Mouse (Mus musculus) lung, postnatal 14 days (tissue): ENCODE results near the gene Snx7.

Experiments
- DNase-seq: peaks from one replicate; pipeline ENCODE4 v3.0.0; 2021

Snx7 gene

DNA sequence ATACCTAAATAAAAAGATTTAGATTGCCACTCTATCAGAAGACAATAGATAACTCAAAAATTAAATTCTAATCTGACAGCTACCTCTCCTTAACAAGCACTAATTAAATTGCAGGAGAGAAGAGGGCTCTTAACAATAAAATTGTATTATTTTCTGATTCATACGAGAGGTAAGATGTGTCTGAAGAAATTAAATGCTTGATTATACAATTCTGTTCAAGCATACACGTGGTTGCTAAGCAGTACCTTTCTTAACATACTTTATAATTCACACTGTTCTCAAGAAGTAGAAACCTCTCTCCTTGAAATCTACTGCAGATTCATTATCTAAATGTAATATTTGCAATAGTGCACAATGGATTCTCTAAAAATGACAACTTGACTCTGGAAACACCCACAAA, 54.5 kb downstream of the Snx7 start:
- no peak for DNase-seq

DNA sequence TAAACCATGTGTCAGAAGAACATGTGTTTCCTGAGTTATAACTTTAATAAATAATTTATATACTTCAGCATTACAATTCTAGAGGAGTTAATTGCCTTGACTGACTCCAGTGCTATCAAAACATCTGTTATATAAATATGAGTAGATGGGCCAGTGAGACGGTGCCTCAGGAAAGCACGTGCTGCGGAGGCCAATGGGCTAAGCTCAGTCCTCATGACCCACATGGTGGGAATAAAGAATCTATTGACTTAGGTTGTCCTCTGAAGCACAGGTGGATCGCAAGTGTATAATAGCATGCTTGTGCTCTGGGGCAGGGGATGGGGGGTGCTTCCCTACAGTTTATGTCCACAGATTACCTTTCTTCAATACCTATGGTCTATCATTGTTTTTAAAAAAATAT, 56.6 kb downstream of the Snx7 start:
- no peak for DNase-seq

DNA sequence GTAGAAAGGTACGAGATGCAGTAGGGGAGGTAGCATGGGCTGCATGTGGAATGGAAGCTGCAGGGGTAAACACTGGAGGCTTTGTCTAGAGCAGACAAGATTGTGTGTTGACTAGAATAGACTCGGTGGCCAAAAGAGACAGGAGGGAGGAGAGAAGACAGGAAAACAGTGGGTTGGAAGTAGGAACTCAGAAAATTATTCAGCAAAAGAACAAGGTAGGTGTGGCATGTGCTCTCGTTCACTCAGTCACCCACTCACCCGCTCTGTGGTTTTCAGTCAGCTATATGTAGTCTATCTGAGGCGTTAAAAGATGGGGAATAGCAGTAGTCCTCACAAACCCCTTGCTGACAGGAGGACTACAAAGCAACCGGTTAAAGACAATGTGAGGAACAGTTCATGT, 63.0 kb downstream of the Snx7 start:
- DNase-seq, result no peak

DNA sequence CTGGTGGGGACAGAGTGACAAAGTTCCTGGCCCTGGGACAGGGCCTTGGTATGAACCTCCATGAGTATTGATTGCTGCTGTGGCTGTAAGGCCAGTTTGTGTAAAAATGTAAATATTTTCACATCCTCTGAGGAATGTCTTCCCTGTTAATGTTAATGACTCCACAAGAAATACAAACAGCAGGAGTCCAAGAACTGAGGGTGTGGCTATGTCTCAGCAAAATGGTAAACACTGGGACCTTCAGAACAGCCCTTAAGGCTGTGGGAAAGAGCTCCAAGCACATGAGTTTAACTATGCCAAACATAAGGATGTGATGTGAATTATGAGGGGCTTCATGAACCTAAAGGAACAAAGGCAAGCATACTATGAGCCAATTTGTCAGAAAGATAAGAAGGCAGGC, 74.2 kb downstream of the Snx7 start:
- DNase-seq, result no peak

DNA sequence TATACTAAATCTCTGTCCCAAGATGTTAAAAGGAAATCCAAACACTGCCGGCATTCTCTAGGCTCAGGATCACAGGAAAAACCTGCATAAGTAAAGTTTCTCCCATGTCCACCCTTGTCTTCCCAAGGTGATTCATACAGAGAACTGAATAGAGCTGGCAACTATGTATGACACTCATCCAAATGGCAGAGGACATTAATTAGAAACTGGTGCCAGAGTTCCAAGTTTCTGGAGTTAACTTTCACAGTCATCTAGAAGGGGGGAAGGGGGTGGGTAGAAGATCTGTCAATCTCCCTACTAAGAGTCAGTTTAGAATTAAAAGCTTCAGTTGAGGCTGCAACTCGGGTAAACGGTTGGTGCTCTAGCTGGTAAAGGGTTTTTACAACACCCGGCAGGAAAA, 76.8 kb downstream of the Snx7 start:
- no peak for DNase-seq

DNA sequence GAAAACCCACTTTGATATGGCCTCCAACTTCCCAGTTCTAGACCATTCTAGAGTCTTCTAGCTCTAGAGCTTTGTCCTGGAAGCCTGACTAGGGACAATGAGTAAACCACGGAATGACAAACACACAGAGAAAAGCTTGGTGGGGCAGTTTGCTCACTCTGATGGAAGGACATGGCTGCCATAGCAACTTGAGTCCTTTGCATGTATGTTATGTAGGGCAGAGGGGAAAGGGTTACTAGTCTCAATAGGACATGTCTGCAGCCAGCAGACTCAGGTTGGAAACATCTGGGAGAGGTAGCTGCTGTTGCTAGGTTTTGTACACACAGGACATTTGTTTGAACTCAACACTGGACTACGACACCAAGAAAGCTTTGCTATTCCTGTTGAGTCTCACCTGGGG, 77.5 kb downstream of the Snx7 start:
- DNase-seq, result no peak

DNA sequence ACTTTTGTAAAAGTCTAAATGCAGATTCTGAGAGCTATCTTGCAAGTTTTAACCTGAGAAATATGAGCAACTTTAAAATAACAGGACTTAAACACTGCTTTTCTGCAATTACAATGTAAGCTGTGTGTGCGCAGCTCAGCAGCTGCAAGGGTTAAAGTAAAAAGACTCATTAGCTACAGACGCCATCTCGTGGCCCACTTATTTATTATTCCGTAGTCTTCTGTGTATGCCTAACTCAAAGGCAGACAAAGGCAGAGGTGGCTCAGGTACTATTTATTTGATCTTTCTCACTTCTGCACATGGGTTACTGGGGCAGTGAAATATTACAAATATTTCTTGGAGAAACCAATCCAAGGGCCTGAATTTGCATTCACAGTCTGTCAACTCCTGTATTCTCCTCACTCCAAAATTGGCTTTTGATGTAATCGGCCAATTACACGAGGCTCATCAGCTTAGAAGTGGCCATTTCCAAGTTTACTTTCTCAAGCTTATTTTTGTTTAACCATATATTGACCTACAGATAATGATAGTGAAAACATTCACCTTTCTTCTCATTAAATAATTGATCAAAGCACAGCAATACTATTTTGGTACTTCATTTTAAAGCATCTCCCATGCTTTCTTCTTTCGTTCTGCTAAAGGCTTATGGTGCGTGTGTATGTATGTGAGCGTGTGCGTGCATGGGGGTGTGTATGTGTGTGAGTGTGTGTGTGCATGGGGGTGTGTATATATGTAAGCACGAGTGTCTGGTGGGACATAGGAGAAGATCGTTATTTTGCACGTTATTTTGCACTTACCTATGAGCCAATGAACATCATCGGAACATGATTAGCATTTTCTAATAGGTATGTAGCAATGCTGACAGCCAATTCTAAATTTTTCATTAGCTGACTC, 79.7 kb downstream of the Snx7 start:
- peak; percentile 4 for DNase-seq

DNA sequence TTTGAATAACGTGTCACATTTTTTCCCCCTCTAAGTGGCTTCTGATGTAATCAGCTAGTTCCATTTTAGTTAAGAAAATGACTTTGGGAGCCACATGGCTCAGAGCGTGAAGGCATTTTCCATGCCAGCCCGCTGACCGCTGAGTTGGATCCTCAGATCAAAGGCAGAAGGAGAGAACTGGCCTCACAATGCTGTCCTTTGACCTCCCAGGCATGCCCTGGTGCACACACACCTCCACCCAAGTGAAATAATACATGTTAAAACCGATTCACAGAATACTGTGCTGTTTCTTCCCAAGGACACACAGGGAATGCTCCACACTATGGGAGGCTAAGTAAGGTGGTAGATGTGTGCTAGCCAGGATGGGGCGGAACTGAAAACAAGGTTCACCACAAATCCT, 81.5 kb downstream of the Snx7 start:
- DNase-seq, result no peak

DNA sequence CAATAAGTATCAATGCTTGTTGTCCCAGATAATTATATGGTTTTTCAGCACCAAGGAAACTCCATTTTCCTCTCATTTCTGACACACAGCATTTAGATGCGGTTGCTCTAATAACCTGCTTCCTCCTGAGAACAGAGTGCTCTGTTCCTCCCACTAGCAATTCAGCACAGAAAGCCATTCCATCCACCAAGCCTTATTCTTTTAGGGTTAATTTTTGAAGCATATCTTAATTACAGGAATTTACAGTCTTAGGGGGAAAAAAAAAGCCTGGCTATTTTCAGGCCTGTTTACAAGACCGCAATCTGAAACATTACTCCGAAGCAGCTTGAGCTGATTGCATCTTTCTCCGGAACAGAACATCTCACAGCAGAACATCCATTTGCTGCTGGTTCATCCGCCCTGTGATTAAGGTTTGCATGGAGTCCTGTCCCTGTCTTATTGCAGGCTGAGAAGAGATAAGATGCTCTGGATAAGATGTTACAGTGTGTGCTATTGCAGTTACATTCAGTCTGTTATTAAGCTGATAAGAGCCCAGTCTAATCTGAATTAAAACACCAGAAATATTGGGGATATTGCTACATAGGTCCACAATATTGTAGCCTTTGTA, 116.5 kb downstream of the Snx7 start:
- no peak for DNase-seq

DNA sequence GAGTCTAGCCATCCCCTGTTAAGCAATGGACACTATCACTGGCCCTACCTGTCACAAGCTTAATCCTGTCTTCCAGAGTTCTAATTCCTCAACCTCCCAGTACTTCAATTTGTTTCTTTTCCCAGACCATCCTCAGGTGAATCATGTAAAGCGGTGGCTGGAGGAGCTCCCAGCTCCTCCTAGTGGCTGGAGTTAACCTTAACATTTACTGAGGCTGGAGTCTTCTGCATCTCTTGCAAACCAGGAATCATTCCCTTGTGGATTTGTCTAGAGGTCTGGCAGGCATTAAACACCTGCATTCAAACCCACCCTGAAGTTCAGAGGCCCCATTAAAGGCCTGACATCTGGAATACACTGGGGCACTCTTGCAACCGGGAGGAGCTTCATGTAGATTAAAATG, 117.1 kb downstream of the Snx7 start:
- no peak for DNase-seq

DNA sequence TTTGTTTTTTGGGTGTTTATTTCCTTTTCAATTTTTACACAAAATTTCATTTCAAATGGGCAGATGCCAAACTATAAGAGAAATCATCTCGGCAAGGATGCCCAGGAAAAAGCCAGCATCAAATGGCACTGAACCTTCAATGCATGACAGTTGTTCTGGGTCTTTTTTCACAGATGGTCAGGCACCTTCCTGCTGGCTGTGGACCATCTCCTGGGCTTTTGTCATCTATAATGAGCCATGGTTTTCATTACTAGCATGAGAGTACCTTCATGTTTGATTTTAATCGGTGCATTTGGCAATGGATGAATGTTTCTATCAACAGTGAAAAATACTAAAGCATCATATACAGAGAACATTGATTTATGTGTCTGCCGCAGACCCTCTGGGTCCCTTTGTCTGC, 119.5 kb downstream of the Snx7 start:
- DNase-seq, result no peak

DNA sequence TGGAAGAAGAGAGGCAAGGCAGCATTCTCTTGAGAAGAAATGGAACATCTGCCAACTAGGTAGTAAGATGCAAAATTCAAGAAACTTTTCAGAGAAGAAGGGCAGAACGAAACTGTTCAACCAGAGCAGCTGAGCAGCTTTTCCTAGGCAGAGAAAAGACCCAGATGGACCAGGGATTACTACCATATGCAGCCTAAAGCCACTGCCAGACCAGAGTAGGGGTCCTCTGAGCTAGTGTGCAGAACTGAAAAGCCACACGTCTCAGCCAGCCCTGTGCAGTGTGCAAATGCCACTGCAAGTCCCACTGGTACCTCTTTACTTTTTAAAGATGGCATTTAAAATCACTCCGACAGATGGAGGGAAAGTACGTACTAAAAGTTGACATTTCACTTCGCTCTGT, 129.0 kb downstream of the Snx7 start:
- DNase-seq, result no peak

DNA sequence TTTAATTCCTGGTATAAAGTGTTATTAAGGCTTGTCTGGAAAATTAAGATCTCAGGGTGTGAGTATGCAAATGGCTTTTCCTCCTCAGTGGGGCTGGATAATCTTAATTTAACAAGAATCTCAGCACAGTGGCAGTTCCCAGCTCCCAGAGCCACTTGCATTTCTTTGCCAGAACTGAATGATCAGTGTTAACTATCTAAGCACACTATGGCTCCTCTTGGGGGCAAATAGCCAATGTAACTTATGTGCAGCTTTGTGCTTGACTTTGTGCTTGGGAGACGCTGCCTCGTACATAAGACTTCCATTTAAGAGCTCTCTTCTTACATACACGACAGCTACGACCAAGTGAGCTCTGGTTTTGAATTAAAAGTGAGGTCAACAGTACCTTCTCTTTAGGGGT, 136.1 kb downstream of the Snx7 start:
- DNase-seq, result no peak
